Mouse (Mus musculus) skeletal muscle tissue, adult 2 months (tissue): ENCODE data around the gene Gm20671.
"Not testable (repeated sequence)": the region's sequence is repeated elsewhere in the genome, so short reads cannot be mapped to it uniquely, and the experiment has no call there.

Source experiments
- DNase-seq: peaks from one replicate; pipeline ENCODE4 v3.0.0-alpha.2; 2012; ENCODE audit warnings: low read depth, low spot score

The Gm20671 gene

GRCm38 (mm10) chr5:32827009-32827408 is at the start of gene Gm20671:
Gene Gm20671, minus strand, starts transcription at chr5:32827109.
- no peak for DNase-seq

GRCm38 (mm10) chr5:32872346-32872745 is 45.4 kb upstream of the Gm20671 start:
- DNase-seq = no peak

DNA sequence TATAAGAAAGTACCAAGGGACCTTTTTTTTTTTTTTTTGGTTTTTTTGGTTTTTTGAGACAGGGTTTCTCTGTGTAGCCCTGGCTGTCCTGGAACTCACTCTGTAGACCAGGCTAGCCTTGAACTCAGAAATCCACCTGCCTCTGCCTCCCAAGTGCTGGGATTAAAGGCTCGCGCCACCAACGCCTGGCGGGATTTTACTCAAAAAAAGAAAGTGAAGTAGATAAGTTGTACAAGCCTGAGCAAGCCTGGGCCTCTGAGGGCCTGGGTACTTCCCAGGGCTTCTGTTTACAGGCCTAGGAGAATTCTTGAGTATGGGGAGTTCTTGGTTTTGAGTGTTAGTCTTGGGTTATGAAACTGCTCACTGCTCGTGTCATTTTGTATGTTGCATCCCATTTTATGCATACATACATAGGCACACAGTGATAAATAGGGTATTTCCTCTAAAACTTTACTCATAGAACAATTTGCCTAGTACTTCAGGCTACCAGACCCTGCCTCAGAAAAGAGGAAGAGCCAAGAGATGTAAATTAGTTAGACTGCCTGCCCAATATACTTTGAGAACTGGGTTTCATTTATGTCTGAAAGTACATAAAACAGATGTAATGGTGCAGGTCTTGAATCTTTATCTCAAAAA is 42.6 kb upstream of the Gm20671 start:
- DNase-seq = no peak

DNA sequence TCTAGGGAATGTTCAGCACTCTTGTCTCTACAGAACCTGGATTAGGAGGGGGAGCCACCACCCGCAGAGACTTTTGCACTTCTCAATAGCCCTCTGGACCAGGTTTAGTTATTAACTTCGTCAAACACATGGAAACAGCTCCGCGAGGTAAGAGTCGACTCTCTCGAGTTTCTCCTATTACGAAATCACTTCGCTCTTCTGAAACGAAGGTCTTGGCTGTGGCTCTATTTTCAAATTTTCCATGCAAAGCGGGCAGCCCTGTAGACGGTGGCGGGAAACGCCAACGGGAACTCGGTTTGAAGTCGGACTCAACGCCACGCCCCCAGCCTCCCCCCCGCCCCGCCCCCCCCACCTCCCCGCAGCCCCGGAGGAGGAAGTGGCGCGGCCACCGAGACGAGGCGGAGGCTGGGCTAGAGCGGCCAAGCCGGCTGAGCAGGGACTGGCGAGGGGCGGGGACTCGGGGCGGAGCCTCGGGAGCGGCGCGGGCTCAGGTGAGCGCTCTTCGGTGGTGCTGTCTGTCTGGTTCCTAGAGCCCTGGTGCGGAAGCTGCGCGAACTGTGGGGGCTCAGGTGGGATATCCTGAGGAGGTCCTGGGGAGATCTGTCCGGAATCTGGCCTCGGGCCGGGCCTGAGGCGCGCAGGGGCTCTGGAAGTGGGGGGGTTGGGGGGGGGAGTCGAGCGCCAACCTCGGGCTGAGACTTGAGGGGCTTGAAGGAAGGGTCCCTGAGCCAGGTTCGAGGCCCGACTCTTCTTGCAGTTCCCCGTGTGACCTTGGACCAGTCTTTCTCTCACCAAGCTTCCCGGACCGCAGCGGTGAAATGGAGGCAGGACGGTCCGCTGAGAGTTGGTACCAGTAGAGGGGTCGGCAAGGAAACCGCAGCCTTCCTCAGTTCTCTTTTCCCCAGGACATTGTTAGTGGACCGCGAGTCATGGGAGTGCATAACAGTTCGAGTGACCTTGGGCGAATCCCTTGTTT is 36.6 kb upstream of the Gm20671 start, which contains the start of gene Depdc5:
Depdc5 (plus strand) TSS at position 449 of the 976 bp plus-strand sequence.
- DNase-seq = peak; percentile 88

GRCm38 (mm10) chr5:32862469-32863132 is 35.7 kb upstream of the Gm20671 start:
- DNase-seq = no peak

DNA sequence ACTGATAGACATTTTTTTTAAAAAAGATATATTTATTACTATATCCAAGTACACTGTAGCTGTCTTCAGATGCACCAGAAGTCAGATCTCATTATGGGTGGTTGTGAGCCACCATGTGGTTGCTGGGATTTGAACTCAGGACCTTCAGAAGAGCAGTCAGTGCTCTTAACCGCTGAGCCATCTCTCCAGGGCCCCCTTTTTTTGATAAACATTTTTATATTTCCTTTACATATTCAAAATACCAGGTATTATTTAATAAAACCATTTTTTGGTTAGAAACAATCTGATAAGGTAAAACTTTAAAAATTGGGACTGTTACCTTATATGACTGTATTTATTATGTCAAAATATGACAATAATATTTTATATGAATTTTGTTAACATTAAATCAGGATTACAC is 34.2 kb upstream of the Gm20671 start:
- DNase-seq = no peak

GRCm38 (mm10) chr5:32857781-32858220 is 30.9 kb upstream of the Gm20671 start:
- peak; percentile 21 for DNase-seq

DNA sequence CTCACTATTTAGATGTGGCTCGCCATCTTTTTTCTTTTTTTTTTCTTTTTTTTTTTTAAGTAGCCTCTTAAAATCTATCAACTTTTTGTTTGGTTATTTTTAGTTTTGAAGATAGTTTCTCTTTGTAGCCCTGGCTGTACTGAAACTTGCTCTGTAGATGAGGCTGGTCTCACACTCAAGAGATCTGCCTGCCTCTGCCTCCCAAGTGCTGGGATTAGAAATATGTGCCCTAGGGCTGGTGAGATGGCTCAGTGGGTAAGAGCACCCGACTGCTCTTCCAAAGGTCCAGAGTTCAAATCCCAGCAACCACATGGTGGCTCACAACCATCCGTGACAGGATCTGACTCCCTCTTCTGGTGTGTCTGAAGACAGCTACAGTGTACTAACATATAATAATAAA is 28.4 kb upstream of the Gm20671 start:
- DNase-seq = not testable (repeated sequence)

- no peak for DNase-seq
Observed at GRCm38 (mm10) chr5:32854818-32855217, 27.9 kb upstream of the Gm20671 start.

DNA sequence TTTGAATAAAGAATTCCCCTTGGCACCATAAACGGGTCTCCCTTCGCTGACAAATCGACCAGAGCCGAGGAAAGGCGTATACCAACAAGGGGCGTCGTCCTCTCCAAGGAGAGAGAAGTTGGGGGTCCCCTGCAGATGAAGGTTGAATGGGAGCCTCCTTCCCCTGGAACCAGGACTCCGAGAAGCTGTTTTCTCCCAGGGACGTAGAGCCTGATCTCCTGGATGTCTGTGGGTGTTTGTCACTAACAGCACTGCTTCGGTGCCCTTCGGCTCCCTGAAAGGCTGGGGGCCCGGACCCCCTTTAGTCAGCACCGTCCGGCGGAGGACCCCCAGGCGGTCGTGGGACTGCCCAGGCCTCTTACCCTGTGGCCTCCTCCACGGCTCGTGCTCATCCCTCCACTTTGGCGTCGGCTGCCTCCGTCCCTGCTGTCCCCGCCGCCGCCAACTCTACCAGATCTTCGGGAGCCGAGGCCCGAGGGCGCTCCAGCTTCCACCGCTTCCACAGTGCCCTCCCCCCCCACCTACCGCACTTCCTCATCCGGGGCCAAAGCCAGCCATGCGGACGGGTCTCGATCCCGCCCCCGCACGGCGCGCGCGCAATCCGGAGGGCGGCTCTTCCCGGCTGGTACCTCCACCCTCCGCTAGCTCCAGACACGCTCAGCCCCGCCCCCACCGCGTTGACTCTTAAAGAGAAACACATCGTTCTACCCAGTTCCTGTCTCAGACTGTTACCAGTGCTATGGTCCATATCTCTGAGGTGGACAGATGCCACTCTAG is 27.0 kb upstream of the Gm20671 start, which contains the start of gene Prr14l:
Prr14l (minus strand) TSS at position 526 of the 777 bp plus-strand sequence.
- peak; percentile 93 for DNase-seq

GRCm38 (mm10) chr5:32852026-32852425 is 25.1 kb upstream of the Gm20671 start:
- no peak for DNase-seq

DNA sequence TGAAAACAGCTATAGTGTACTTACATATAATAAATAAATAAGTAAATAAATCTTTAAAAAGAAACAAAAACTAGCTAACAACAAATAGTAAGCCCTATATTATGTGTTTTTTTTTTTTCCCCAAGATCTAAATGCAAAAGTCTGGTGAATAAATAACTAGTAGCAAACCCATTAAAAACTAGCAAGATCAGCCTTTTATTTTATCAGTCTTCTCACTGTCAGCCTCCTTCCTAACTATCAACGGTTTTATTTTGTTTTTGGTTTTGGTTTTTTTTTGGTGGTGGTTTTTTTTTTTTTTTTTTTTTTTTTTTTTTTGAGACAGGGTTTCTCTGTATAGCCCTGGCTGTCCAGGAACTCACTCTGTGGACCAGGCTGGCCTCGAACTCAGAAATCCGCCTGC is 22.7 kb upstream of the Gm20671 start:
- not testable (repeated sequence) for DNase-seq

- no peak for DNase-seq
Observed at GRCm38 (mm10) chr5:32849178-32849577, 22.3 kb upstream of the Gm20671 start.

- no peak for DNase-seq
Observed at GRCm38 (mm10) chr5:32840029-32840428, 13.1 kb upstream of the Gm20671 start.

GRCm38 (mm10) chr5:32836976-32837375 is 10.1 kb upstream of the Gm20671 start:
- DNase-seq = no peak

DNA sequence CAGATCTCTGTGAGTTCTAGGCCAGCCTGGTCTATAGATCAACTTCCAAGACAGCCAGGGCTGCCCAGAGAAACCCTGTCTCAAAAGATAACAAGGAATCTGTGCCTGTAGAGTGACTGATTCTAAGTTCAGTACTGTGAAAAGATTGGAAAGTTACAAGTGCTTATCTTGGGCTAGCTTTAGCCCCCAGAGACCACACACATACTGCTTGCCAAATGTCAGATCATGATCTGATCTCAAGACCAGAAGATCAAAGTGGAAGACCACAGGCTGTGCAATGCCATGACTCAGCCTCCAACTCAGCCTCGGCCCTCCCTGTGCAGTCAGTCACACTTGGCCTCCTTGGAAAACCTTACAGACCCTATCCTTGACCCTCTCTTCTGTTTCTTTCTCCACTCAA is 7.6 kb upstream of the Gm20671 start:
- no peak for DNase-seq

DNA sequence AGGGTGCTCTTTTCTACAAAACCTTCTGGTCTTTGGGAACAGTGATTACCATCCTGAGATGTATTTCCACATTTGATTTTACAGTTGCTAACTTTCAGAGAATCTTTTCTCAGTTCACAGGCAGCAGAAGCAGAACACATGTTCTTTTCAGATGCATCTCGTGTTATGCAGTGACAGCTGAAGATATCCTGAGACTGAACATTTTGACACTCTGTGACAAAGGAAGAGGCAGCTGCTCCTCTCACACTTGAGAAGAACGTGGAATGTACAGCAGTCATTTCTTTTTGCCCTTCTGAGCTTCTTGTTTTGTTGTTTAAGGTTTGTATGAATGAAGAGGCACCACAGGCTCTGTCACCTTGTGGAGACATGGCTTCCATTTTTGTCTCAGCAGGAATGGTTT is 3.1 kb upstream of the Gm20671 start:
- no peak for DNase-seq

- not testable (repeated sequence) for DNase-seq
Observed at GRCm38 (mm10) chr5:32828766-32829165, 1.9 kb upstream of the Gm20671 start.

DNA sequence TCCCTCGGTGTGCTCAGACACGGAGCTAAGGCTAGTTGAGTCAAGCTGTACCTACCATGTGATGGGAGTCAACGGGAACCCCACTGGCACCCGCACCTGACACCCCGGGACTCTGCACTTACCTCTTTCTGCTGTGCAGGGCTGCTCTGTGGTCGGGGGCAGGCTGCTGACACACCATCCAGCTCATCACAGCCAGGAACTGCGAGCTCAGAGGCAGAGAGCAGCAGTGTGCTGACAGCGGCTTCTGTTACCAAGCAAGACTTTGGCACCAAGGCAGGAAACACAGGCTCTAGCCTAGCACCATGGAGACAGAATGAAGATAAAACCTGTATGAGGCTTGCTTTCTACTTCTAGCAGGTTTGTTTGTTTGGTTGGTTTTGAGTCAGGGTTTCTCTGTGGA is 6.4 kb downstream of the Gm20671 start:
- DNase-seq = no peak

- no peak for DNase-seq
Observed at GRCm38 (mm10) chr5:32815396-32815795, 11.5 kb downstream of the Gm20671 start.

- DNase-seq = not testable (repeated sequence)
Observed at GRCm38 (mm10) chr5:32786454-32786853, 40.5 kb downstream of the Gm20671 start.
